Mouse (Mus musculus) testis, adult 10 weeks (tissue): ENCODE results near the gene Rbm14. TPM values are rescaled to one million over a fixed set of nuclear protein-coding genes. Genes with fewer than 3 reads are reported as not detected.

ENCODE experiments used
- polyA plus RNA-seq: library from polyadenylated mRNA; stranded (reverse); fragments of 350-450 nt; fragmentation: Illumina TruSeq; extraction: RNeasy Lipid Tissue Mini Kit (QIAGEN cat#74804); gene quantifications from one replicate; pipeline ENCODE4 v1.2.3, GENCODE M21; 2014; ENCODE audit warnings: low read depth, low replicate concordance

Rbm14 gene
- polyA plus RNA-seq, result 7.7 TPM

DNA sequence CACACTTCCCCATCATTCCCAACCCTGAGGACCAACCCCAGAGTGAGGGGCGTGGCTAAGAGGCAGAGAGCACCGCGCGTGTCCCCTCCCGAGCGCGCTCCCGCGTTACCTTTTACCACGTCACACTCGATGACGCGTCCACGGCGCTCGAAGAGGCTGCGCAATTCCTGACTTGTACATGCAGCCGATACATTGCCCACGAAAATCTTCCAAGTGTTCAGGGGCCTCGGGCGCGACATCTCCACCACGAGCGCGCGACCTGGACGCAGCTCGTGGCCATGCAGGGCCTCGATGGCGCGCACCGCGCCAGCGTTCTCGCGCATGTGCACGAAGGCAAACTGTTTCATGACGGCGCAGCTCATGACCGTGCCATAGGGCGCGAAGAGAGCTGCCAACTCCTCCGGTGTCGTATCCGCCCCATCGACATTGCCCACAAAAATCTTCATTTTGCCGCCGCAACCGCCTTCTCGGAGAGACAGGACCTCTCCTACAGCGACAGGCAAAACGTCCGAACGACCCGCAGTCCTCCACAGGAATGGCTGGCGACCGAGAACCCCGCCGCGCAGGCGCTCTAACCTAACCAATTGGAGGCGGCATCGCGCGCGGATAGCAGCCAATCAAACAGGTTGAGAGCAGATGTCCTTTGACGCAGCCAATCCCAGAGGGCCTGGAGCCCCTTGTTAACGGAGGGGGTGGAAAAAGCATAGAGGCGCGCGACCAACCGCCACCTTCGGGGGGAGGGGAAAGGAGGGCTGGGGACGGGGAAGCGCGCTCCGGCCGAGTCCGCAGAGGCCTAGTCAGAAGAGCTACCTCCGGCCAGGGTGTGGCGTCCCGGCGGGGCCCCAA is at the start of gene Rbm14, which contains the start of gene Gm21992:
Gene Rbm14 (minus strand): TSS at position 572 of the 846 bp plus-strand sequence.
Gene Gm21992 (minus strand): TSS at position 550 of the 846 bp plus-strand sequence.

DNA sequence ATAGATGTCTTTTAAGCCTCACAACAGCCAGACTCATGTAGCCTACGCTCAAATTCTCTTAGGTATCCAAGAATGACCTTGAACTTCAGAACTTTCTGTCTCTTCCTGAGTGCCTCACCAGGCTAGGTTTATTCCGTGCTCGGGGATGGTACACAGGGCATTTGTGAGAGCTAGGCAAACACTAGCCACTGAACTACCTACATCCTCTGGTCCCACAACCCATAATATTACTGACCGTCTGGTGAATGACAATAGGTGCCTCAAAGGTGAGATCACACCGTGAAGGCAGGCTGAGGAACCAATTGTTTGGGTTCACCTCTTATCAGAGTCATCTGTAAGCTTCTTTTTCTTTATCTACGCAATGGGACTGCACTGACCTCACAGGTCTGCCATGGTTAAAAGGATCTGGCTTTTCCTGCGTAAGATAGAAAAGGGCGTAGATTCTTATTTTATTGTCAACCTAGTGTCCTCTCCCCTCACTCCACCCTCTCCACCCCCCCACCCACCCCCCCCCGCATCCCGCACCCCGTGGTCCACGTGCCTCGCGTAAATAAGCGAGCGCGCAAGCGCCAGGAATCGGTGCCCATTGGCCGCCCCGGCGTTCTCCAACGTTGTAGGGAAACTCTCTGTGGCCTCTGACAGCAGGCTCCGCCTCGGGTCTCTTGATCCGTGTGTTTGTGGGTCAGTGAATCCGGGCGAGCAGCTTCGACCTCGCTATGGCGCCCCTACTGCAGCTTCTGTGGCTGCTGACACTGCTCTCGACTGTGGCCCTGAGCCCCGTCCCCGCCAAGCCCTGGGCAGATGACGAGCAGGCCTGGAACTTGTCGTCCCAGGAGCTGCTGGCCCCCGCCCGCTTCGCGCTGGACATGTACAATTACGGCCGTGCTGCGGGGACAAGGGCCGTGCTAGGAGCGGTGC is 43.4 kb upstream of the Rbm14 start, which contains the start of gene Ctsf:
Gene Ctsf (plus strand): TSS at position 579 of the 918 bp plus-strand sequence.

DNA sequence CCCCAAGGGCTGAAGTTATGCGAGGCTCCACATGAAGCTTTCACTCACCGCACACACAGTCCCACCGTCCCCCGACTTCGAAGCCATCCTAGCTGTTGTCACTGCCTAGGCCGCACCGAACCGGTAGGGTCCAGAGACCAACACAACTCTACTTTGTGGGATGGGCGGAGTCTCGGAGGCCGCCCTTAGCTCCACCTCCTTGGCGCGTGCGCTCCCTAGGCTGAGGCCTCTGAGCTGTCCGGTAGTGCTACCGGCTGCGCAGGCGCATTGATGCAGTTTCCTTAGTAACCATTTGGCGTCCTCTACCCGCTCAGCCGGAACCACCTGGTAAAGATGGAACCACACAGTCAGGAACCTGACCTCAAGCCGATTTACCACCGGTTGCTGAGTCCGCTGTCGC is 27.7 kb upstream of the Rbm14 start, which contains the start of the genes Ccs and Ccdc87:
Gene Ccs (minus strand): TSS at position 184 of the 400 bp plus-strand sequence.
Gene Ccdc87 (plus strand): TSS at position 218 of the 400 bp plus-strand sequence.

DNA sequence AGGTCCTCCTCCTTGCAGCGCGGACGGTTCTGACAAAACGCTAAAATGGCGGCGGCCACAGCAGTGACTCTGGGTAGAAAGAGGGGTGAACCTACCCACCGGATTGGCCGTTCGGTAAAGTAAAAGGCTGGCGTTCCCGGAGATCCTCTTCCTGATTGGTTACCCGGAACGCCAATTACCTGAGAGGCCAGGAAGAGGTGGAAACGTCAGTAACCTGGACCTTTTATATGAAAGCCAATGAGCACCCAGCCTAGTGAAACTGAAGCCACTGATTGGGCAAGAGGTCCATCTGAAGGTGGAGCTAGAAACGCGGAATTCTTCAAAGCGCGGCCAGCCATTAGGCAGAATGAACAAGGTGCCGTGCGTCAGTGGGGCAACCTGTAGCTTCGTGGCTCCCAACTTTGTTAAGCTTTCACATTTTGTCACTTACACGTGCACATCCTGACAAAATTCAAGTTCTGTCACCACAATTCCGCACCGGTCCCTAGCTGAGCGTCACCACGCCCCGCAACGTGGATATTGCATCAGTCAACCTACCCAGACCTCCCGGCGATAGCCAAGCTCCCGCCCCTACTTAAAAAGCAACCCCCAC is 17.5 kb downstream of the Rbm14 start, which contains the start of gene Rbm4:
Gene Rbm4 (minus strand): TSS at position 71 of the 592 bp plus-strand sequence.

DNA sequence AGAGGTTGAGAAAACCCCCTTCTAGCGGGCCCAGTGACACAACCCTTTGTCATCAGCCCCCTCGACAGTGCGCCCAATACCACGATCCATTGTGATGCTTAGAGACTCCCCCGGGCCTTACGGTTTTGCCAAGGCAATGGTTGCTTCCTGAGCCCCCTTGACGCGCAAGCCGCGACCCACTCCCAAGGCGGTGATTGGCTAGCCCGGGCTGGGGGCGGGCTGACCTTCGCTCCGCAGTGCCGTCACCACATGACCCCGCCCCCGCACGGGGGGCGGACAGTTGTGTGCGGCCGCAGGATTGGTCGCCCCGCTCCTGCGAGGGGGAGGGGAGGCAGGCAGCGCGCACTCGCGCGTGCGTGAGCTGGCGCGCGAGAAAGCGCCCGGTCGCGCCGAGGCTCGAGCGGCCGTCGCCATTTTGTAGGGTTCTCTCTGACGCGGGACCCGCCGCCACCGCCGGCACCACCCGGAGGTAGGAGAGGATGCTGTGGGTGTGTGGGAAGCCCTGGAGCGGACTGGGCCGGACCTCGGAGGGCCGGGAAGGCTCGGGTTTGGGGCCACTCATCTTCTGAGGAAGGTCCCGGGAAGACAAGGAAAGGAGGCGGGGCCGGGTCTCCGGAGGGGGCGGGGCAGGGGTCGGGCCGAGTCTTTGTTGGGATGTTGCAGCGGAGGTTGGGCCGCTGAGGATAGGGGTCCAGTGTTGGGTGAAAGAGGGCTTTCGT is 55.1 kb downstream of the Rbm14 start, which contains the start of gene Rbm4b:
Gene Rbm4b (plus strand): TSS at position 305 of the 719 bp plus-strand sequence.

Other genes with a start within 250 kb of the Rbm14 start
- gene Lrfn4, start 196.0 kb downstream of the Rbm14 start, polyA plus RNA-seq, result not detected
- gene Rce1, start 186.0 kb downstream of the Rbm14 start, polyA plus RNA-seq, result 2.3 TPM
- 1.9 TPM for gene Gm960, start 113.0 kb downstream of the Rbm14 start, polyA plus RNA-seq
- 0.13 TPM for gene Sptbn2, start 100.5 kb downstream of the Rbm14 start, polyA plus RNA-seq
- gene Rbm4b, start 55.1 kb downstream of the Rbm14 start, polyA plus RNA-seq, result 73.0 TPM
- gene Rbm4, start 17.7 kb downstream of the Rbm14 start, polyA plus RNA-seq, result 11.1 TPM
- gene Gm21992, start within 50 bp of the Rbm14 start, polyA plus RNA-seq, result 4.2 TPM
- 1.5 TPM for gene Ccs, start 27.7 kb upstream of the Rbm14 start, polyA plus RNA-seq
- 31.7 TPM for gene Ccdc87, start 27.7 kb upstream of the Rbm14 start, polyA plus RNA-seq
- 10.1 TPM for gene Ctsf, start 43.5 kb upstream of the Rbm14 start, polyA plus RNA-seq
- 0.50 TPM for gene Actn3, start 66.3 kb upstream of the Rbm14 start, polyA plus RNA-seq
- 6.2 TPM for gene Zdhhc24, start 67.0 kb upstream of the Rbm14 start, polyA plus RNA-seq
- gene Bbs1, start 95.0 kb upstream of the Rbm14 start, polyA plus RNA-seq, result 10.4 TPM
- 3.0 TPM for gene Dpp3, start 116.7 kb upstream of the Rbm14 start, polyA plus RNA-seq
- gene Peli3, start 131.5 kb upstream of the Rbm14 start, polyA plus RNA-seq, result 0.28 TPM
- 36.5 TPM for gene Mrpl11, start 150.5 kb upstream of the Rbm14 start, polyA plus RNA-seq
- gene Npas4, start 178.7 kb upstream of the Rbm14 start, polyA plus RNA-seq, result 0.14 TPM
- not detected for gene Slc29a2, start 212.2 kb upstream of the Rbm14 start, polyA plus RNA-seq
- gene B4gat1, start 227.2 kb upstream of the Rbm14 start, polyA plus RNA-seq, result 1.8 TPM
- 1.3 TPM for gene AC124502.3, start 227.3 kb upstream of the Rbm14 start, polyA plus RNA-seq
- 8.2 TPM for gene Brms1, start 229.7 kb upstream of the Rbm14 start, polyA plus RNA-seq
- gene Rin1, start 238.8 kb upstream of the Rbm14 start, polyA plus RNA-seq, result 1.6 TPM